Mouse (Mus musculus) urinary bladder, postnatal 10 days (tissue): ENCODE measurements around the gene Zbtb48.
A peak's percentile ranks its signal among the peaks of the same experiment; 100 is the strongest.

Experiments used
- DNase-seq: peaks from one replicate; pipeline ENCODE4 v3.0.0; 2022; ENCODE audit warnings: low spot score

Gene Zbtb48

GRCm38 (mm10) chr4:152029087-152029486 lies 1.6 kb upstream of the Zbtb48 start:
- DNase-seq, result no peak

- DNase-seq, result no peak
Measured at GRCm38 (mm10) chr4:152028456-152028855, 985 bp upstream of the Zbtb48 start.

- no peak for DNase-seq
Measured at GRCm38 (mm10) chr4:152026751-152027508, 541 bp downstream of the Zbtb48 start.

GRCm38 (mm10) chr4:152024525-152024924 lies 2.9 kb downstream of the Zbtb48 start:
- no peak for DNase-seq

- DNase-seq, result no peak
Measured at GRCm38 (mm10) chr4:152022506-152022905, 5.0 kb downstream of the Zbtb48 start.

- no peak for DNase-seq
Measured at GRCm38 (mm10) chr4:152021568-152022097, 5.8 kb downstream of the Zbtb48 start.

- DNase-seq, result no peak
Measured at GRCm38 (mm10) chr4:152020024-152020423, 7.4 kb downstream of the Zbtb48 start.

- DNase-seq, result no peak
Measured at GRCm38 (mm10) chr4:152019073-152019472, 8.4 kb downstream of the Zbtb48 start.

GRCm38 (mm10) chr4:152013036-152013813 lies 14.2 kb downstream of the Zbtb48 start:
- DNase-seq, result no peak

- no peak for DNase-seq
Measured at GRCm38 (mm10) chr4:152012109-152012508, 15.4 kb downstream of the Zbtb48 start.

- DNase-seq, result no peak
Measured at GRCm38 (mm10) chr4:152011171-152011760, 16.2 kb downstream of the Zbtb48 start.

- no peak for DNase-seq
Measured at GRCm38 (mm10) chr4:152010707-152011134, 16.8 kb downstream of the Zbtb48 start.

GRCm38 (mm10) chr4:152010091-152010706 lies 17.3 kb downstream of the Zbtb48 start:
- DNase-seq, result no peak

- DNase-seq, result no peak
Measured at GRCm38 (mm10) chr4:152009076-152010051, 18.1 kb downstream of the Zbtb48 start.

- DNase-seq, result peak; percentile 90
Measured at GRCm38 (mm10) chr4:152008622-152009075, 18.8 kb downstream of the Zbtb48 start, which contains the start of gene Klhl21. Gene Klhl21 (plus strand): TSS chr4:152008803.

- no peak for DNase-seq
Measured at GRCm38 (mm10) chr4:152008148-152008500, 19.3 kb downstream of the Zbtb48 start.

GRCm38 (mm10) chr4:152007481-152008147 lies 19.9 kb downstream of the Zbtb48 start:
- DNase-seq, result no peak

GRCm38 (mm10) chr4:152006812-152007211 lies 20.7 kb downstream of the Zbtb48 start:
- DNase-seq, result no peak

- no peak for DNase-seq
Measured at GRCm38 (mm10) chr4:152006137-152006536, 21.3 kb downstream of the Zbtb48 start.

GRCm38 (mm10) chr4:152002063-152002462 lies 25.4 kb downstream of the Zbtb48 start:
- no peak for DNase-seq
